Mouse (Mus musculus): ENCODE data around the gene Lrrc1. TPM values are rescaled to one million over a fixed set of nuclear protein-coding genes. Genes with fewer than 3 reads are reported as not detected.

Lrrc1 gene
- total RNA-seq, 2 experiments from 2014 or later = 17.2 to 18.4 TPM

GRCm38 (mm10) chr9:77510574-77510973 lies 34.1 kb downstream of the Lrrc1 start:
- no peak for DNase-seq (ENCODE audit: low spot score)
- intact Hi-C loops (cut with DNase I) = no loop called here

- intact Hi-C loops (cut with DNase I) = no loop called here
- no peak for DNase-seq (ENCODE audit: low spot score)
Observed at GRCm38 (mm10) chr9:77507743-77508394, 36.8 kb downstream of the Lrrc1 start.

GRCm38 (mm10) chr9:77502548-77503438 lies 41.9 kb downstream of the Lrrc1 start:
- DNase-seq (ENCODE audit: low spot score) = no peak

GRCm38 (mm10) chr9:77502171-77502547 lies 42.5 kb downstream of the Lrrc1 start:
- intact Hi-C loops (cut with DNase I) = no loop called here
- no peak for DNase-seq (ENCODE audit: low spot score)

More at GRCm38 (mm10) chr9:77502548-77503438, 41.9 kb downstream of the Lrrc1 start:
- intact Hi-C loops (cut with DNase I) = no loop called here

GRCm38 (mm10) chr9:77499084-77499483 lies 45.6 kb downstream of the Lrrc1 start:
- intact Hi-C loops (cut with DNase I) = no loop called here
- no peak for DNase-seq (ENCODE audit: low spot score)

GRCm38 (mm10) chr9:77498406-77498805 lies 46.3 kb downstream of the Lrrc1 start:
- no peak for DNase-seq (ENCODE audit: low spot score)
- intact Hi-C loops (cut with DNase I) = no loop called here

GRCm38 (mm10) chr9:77497173-77497572 lies 47.5 kb downstream of the Lrrc1 start:
- DNase-seq (ENCODE audit: low spot score) = no peak
- intact Hi-C loops (cut with DNase I) = no loop called here

GRCm38 (mm10) chr9:77496540-77497062 lies 48.1 kb downstream of the Lrrc1 start:
- intact Hi-C loops (cut with DNase I) = no loop called here
- DNase-seq (ENCODE audit: low spot score) = no peak

GRCm38 (mm10) chr9:77494307-77494706 lies 50.4 kb downstream of the Lrrc1 start:
- DNase-seq (ENCODE audit: low spot score) = no peak
- intact Hi-C loops (cut with DNase I) = no loop called here

- DNase-seq (ENCODE audit: low spot score) = no peak
- intact Hi-C loops (cut with DNase I) = loop anchor here (5.0 kb wide), 1 partner anchor 49 kb away; no protein-coding TSS in a partner anchor
Observed at GRCm38 (mm10) chr9:77488611-77489010, 56.1 kb downstream of the Lrrc1 start.

GRCm38 (mm10) chr9:77487427-77487826 lies 57.2 kb downstream of the Lrrc1 start:
- DNase-seq (ENCODE audit: low spot score) = no peak
- intact Hi-C loops (cut with DNase I) = loop anchor here (5.0 kb wide), 1 partner anchor 50 kb away; no protein-coding TSS in a partner anchor

GRCm38 (mm10) chr9:77485915-77486314 lies 58.8 kb downstream of the Lrrc1 start:
- no peak for DNase-seq (ENCODE audit: low spot score)
- intact Hi-C loops (cut with DNase I) = loop anchor here (5.0 kb wide), 1 partner anchor 51 kb away; no protein-coding TSS in a partner anchor

GRCm38 (mm10) chr9:77484751-77485150 lies 59.9 kb downstream of the Lrrc1 start:
- intact Hi-C loops (cut with DNase I) = loop anchor here (5.0 kb wide), 1 partner anchor 53 kb away; no protein-coding TSS in a partner anchor
- no peak for DNase-seq (ENCODE audit: low spot score)

GRCm38 (mm10) chr9:77483559-77483958 lies 61.1 kb downstream of the Lrrc1 start:
- intact Hi-C loops (cut with DNase I) = no loop called here
- no peak for DNase-seq (ENCODE audit: low spot score)

GRCm38 (mm10) chr9:77482281-77482680 lies 62.4 kb downstream of the Lrrc1 start:
- DNase-seq (ENCODE audit: low spot score) = no peak

GRCm38 (mm10) chr9:77481380-77481779 lies 63.3 kb downstream of the Lrrc1 start:
- no peak for DNase-seq (ENCODE audit: low spot score)
- intact Hi-C loops (cut with DNase I) = no loop called here

More at GRCm38 (mm10) chr9:77482281-77482680, 62.4 kb downstream of the Lrrc1 start:
- intact Hi-C loops (cut with DNase I) = no loop called here

- no peak for DNase-seq (ENCODE audit: low spot score)
- intact Hi-C loops (cut with DNase I) = no loop called here
Observed at GRCm38 (mm10) chr9:77480574-77481319, 63.9 kb downstream of the Lrrc1 start.

- intact Hi-C loops (cut with DNase I) = no loop called here
- no peak for DNase-seq (ENCODE audit: low spot score)
Observed at GRCm38 (mm10) chr9:77480001-77480400, 64.7 kb downstream of the Lrrc1 start.

GRCm38 (mm10) chr9:77478166-77478920 lies 66.3 kb downstream of the Lrrc1 start:
- intact Hi-C loops (cut with DNase I) = no loop called here
- no peak for DNase-seq (ENCODE audit: low spot score)

Measured in heart, postnatal 25 days (tissue).